Mouse (Mus musculus): Measurements from ENCODE around the gene Mael.

Gene Mael

DNA sequence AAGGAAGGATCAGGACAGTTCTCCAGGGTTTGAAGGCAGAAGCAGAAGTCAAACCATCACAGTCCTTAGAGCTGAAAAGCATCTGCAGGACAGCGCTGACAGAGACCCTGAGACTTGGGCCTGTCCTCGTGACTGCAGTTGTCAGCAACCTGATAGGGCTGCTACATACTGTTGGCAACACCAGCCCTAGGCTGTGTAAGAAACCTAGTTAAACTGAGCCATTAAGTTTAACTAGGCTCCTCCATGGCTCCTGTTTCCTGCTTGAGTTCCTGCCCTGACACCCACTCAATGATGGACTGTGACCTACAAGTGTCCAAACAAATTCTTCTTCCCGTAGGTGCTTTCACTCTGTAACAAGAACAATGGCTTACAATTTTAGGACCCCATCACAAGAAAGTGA lies 33.4 kb downstream of the Mael start:
- DNase-seq, result no peak

DNA sequence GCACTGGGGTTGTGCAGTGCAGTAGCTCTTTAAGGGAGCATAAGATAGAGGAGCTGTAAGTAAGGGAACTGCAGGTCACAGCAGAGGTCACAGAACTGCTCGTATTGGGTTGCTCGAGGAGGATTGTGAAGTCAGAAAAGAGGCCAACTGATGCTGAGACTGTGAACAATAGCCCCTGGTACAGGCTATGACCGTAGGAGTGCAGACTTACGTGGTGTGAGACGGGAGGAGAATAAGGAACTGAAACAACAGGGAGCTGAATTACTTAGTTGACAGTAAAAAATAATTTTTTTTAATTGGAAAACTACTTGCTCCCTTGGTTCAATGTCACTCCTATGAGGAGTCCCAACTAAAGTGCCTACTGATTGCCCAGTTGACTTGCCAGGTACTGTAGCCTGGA lies 34.4 kb downstream of the Mael start:
- DNase-seq, result no peak

DNA sequence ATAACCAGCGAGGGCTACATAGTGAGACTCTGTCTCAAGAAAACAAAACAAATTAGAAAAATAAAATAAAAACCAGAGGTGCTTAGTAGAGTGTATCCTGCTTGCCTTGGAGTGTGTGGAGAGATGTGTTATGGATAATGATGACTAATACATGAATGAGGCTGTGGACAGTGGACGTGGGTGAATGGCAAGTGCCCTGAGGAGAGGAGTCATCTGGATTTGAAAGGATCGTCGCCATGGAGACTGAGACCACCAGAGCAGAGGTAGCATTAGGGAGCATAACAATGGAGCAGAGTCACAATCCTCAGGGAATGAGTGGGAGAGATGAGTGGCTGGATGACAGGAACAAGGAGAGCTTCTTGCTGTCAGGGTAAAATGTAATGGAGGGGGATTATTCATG lies 48.7 kb downstream of the Mael start:
- DNase-seq, result no peak

DNA sequence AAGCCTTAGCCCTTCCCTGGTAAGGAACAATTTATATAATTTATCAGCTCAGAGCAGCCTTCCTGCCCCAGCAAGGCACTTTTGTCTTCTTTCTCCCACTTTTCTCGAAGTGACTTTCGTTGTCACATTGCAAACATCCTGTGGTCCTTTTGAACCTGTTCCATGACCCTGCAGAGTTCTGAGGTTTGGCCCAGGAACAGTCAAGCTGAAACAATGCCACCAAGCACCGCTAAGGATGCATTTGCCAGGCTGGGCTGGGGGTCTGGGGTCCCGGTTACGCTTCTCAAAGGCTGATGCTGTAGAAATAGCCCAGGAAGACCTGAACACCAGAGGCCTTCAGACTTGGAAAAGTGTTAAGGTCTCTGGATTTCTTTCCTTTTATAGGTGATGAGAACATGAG lies 53.2 kb downstream of the Mael start:
- DNase-seq, result no peak

DNA sequence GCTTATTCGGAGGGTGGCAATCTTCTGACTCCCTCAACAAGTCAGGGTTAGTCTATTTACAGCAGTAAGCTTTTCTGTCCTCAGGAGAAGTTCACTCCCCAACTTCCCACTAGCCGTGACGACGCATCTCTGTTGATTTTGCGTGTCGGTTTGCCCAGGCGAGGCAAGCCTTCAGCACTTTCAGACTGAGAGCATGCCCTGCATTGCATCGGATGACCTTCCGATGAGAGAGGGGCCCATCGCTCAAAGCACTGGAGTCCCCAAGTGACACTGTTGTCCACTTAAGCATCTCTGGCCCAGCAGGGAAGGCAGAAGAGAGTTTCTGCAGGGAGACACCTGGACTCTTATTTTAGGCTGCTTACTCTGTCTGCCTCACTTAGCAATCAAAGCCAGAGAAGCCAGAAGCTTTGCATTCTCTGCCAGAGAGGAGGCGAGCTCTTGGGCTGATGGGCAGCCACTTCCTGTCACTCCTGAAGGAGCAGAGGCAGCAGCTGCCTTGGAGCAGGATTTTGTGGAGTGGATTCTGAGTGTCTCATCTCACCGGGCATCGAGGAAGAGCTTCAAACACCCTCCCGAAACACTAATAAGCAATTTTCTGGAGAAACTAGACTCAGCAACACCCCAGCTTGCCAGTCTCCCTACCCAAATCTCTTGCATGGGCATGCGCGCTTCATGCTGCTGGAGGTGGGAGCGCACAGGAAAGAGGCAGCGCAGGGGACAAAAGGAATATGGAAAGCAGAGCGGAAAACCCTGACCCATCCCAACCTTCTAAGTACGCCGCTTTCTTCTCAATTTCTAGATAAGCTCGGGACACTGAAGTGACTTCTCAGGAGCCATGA lies 53.9 kb downstream of the Mael start:
- DNase-seq, result no peak

DNA sequence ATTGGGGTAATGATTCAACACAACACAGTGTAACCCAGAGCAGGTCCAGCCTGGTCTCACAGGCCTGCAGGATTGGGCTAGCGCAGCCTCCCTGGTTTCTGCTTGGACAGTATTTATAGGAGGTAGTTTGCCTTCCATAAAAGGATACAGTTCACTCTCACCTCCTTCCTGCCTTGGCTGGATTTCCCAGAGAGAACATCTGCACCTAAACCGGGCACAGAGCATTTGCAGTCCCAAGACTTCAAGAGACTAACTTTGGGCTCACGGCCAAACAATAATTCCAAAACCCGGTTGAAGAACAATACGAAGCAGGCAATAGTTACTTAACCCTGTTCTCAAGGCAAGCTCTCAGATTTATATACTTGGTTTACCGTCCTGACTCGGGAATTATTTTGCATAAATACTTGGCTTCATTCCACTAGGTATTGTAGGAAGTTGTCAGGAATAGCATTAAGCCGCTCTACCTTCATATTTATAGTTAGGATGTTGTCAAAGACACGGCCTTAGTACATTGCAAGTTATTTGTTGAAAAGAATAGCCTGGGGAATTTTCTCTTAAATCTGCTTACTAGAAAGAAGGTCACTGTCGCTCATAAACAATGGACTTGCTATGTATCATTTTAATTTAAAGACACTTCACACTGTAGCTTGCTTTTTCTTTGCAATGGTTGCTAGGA lies 55.5 kb downstream of the Mael start:
- peak; percentile 14 for DNase-seq

DNA sequence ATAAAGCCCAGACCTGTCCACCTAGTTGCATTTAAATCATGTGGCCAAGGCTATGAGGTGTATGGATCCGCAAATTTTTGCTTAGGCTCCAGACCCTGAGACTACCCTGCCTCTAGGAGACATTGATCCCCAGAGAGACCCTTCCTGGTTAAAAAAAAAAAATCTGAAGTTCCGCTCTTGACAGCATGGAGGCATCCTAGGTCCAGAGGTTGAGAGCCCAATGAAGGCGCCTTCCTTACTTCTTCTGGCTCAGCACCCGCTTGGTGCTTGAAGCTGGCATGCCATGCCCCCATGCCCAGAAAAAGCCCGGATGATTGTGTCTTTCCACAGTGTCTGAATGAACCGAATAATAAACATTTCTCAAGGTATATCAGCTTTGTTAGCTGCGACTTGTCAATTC lies 57.0 kb downstream of the Mael start:
- no peak for DNase-seq

DNA sequence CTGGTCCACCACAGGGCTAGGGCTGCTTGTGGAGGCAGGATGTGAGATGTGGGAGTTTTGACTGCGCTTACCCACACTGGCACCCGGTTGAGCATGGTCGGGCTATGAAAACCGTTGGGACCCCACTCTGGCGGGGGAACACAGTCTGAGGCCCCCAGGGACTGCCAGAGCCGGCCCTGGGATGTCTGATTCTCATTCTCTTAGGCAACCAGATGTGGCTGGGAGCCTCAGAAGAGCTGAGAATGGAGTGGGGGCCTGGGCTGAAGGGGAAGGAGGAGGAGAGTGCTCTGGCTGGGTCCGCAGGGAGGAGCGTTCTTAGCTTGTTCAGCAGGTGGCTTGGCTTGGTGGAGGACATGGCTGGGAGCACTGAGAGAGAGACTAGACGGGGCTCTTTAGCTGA lies 64.9 kb downstream of the Mael start:
- no peak for DNase-seq

DNA sequence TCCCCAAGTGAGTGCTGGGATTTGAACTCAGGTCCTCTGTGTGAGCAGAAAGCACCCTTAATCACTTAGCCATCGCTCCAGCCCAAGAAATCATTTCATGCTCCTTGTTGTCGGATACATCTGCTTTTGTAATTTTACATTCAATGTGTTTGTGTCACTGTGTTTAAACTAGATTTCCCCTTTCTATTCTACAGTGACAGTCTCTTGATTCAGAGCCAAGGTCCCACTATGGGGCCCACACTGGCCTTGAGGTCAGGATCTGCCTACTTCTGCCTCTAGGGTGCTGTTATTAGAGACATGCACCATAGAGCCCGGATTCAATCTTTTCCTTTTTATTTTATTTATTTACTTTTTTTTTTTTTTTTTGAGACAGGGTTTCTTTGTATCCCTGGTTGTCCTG lies 65.6 kb downstream of the Mael start:
- no peak for DNase-seq

DNA sequence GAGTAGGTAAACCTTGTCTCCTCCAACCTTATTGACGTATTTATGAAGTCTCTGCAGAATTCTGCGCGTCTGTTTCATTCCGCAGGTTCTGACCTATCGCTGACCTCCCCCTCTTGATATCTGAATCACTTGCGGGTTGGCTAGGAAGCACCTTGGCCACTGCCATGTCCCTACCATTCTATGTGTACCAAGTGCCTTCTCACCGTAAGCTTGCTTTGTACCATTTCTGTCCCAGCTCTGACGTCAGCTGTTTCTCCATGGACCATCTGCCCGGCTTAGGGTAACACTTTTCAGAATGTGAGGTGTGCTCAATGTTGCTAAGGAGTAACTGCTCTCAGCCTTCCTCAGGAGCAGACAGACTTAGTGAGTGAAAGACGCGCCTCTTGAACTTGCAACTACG lies 67.7 kb downstream of the Mael start:
- DNase-seq, result no peak

DNA sequence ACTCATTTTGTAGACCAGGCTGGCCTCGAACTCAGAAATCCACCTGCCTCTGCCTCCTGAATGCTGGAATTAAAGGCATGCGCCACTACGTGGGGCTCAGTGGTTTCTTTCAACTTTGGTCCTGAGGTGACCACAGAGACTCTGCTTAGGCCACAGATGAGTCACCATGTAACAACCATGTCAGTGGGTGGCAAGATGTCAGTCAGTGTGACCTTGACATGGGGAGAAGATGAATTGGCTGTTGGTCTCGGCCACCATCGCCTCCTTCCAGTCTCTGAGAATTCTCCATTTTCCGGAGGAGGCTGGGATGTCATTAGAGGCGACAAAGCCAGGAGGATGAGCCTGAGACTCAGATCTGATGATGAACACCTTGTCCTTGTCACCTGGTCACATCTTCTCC lies 68.8 kb downstream of the Mael start:
- no peak for DNase-seq

DNA sequence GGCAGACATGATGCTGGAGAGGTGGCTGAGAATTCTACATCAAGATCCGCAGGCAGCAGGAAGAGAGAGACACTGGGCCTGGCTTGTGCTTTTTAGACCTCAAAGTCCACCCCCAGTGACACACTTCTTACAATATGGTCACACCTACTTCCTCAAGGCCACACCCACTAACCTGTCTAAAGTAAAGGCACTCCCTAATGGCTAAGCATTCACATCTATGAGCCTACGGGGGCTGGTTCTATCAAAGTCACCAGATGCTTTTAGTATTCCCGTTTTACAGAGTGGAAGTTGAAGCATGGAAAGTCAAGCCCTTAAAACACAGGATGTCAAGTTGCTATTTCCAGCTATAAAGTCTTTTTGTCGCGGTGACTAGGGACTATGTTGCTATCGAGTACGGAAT lies 70.5 kb downstream of the Mael start:
- no peak for DNase-seq

DNA sequence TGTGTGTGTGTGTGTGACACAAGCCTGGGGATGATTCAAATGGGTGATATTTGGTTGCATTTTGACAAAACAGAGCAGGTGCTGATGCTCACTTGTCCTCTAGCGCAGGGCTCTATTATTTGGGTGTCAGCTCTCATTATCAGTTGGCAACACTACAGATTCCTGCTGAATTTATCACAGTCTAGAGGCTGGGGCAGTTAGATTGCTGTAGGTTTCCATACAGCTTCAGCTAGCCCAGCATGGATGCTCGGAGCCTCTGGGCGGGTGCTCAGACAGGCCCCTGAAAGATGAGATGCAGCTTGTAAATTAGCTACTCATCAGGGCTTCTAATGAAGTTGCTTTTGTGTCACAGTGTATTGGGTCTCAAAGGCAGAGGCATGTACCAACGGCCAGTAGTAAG lies 71.1 kb downstream of the Mael start:
- no peak for DNase-seq

DNA sequence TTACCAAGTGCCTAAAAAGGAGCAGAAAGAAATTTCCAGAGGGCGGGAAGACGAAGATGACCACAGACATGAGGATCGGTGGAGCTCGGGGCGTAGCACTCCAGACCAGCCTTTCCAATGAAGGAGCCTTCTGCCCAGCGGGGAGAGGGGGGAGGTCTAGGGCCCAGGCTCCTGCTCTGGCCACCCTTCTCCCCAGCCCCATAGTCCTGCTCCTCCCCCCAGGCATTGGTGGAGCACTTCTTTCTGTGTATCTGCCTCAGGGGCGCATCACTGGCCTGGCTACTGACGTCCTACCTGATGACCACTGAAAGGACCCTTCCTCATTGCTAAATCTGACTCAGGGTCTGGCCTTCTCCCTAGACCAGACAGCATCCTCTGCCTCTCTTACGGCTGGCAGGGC lies 73.4 kb downstream of the Mael start:
- DNase-seq, result no peak

DNA sequence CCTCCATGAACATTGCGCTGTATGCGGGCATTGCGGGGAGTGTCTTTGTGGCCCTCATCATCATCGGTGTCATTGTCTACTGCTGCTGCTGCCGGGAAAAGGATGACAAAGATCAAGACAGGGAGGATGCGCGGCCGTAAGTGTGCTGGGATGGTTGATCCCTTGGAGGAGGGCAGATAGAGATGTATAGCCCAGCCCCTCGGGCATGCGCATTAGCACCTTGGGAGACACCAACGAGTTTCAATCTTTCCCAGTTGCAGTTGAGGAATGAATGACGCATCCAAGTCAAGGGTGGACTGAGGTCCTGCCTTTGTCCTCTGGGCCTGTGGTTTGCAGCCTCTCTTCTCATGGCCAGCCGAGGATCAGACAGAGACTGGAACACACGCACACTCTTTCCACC lies 74.0 kb downstream of the Mael start:
- no peak for DNase-seq

DNA sequence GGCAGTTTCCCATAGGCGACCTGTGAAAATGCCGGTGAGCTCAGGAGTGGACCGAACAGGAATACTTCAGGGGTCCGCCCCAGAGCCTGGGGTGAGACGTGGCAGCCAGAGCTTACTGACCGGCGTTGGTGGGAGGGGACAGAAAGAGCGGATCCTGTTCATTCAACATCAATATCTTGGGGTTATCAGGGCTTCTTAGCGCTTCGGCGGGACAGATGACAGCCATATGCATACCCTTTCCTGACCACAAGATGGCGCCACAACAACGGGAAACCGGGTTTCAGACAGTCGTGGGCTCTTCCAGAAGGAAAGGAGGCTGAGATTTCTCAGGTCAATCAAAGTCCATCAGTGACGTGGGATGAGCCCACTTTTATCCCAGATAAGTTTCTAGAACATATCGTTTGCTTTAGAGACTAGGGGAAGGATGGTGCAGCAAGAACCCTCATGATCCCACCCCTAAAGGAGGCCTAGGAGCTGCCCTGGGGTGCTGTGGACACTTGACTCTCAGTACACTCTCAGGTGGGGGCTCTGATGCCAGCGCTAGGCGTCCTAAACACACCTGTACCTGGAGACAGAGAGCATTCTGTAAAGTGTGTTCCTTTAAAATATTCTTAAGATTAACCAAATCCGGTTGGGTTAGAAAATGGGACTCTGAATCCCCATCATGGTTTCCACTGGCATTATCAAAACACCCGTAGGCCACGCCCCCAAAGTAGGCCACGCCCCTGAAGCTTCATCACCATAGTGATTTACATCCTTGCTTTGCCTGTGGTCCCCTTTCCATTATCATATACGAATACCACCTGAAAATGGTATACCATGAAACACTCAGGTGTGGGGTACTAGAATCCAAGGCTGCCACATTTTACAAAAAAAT lies 77.7 kb downstream of the Mael start:
- DNase-seq, result peak; percentile 66

DNA sequence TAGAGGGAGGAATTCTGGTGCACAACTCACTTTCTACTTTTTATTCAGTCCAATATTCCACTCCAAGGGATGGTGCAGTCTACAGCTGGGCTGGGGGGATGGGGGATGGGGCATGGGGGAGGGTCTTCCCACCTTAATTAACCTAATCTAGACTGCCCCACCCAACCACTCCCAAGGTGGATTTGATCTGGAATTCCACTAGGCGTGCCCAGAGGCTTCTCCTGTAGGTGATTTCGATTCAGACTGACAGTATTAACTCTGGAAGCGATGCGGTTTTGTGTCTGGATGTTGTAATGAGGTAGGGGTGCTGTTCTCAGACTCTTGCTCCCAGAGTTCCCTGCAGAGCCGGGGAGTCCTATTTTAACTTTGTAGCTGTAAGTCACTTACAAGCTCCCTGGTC lies 78.4 kb downstream of the Mael start:
- no peak for DNase-seq

DNA sequence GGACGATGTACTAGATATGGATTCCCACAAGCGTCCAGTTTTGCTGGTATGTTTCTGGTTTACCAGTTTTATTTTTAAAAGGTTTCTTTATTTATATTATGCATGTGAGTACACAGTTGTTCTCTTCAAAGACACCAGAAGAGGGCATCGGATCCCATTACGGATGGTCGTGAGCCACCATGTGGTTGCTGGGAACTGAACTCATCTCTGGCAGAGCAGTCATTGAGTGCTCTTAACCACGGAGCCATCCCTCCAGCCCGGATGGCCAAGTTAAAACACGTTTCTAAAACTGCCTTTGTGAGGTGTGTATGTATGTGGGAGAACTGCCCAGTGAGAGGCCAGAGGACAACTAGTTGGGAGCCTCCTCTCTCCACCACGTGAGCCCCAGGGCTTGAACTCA lies 79.9 kb downstream of the Mael start:
- DNase-seq, result no peak

DNA sequence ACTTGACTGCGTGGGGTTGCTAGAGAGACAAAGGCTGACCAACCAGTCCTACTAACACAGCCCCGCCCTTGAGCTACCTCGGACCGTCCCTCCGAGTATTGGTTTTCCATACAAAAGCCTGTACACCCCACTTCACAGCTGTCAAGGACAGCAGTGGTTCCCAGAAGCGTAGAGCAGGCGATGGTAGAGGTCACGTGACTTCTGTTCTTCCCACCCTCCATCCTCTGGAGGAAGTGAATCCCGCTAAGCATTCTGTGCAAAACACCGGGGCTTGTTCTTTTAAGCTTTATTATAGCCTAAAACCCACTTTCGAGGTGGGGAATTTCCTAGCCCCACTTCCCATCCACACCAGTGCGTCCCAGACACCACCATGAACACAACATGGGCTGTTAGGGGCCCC lies 80.8 kb downstream of the Mael start:
- no peak for DNase-seq

DNA sequence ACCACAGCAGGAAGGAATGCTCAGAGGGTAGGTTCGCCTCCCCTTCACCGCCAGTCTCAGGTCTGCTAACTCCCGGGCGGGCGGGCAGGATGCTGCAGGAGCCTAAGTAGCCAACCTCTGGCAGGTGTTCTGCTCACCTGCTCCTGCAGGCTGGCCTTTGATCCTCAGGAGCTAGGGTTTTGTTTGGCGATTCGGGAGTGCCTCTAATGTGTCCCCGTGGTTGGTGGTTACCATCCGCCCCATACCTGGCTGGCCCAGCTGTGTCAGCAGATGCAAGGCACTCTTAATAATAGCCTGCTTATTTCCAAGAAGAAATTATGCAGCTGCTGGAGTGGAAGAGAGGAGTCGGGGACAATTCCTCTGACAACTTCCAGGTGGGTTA lies 83.4 kb downstream of the Mael start:
- no peak for DNase-seq

DNA sequence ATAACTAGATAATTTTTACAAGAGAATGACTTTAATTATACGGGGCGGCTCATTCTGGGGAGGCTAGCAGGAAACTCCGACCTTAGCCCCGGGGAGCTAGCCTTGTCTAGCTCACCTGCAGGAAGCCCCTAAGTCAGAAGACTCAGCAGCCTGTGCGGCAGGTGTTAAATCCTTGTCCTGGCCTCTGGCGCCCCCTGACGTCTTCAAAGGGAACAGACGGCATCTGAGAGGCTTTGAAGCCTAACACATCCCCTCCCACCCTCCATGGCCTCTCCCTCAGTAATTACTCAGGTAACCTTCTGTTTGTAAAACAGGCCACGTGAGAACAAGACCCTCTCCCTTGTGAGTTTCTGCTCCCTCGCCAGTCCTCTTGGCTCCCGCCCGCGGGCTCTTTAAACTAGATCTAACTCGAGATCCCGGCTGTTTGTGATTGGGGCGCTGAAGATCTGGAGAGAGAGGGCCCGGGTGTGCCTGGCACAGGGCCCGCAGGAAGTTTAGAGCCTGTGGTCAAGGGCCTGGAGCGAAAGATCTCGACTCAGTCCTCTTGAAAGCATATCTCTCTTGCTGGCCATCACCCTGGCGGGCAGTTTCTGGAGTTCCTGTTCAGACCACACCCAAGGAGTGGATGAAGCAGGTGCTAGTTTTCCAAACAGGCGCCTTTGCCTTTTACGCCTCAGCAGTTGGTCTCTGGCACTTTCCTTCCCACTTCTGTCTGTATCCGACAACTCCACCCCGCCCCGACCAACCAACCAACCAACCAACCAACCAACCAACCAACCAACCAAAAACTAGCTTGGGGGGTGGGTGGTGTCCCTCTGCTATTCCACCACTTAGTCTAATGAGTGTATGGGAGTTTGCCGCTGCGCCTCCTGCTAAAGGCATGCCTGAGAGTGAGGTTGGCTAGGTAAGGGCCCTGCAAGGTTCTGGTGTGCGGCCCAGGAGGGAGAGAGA lies 84.1 kb downstream of the Mael start:
- peak; percentile 83 for DNase-seq

DNA sequence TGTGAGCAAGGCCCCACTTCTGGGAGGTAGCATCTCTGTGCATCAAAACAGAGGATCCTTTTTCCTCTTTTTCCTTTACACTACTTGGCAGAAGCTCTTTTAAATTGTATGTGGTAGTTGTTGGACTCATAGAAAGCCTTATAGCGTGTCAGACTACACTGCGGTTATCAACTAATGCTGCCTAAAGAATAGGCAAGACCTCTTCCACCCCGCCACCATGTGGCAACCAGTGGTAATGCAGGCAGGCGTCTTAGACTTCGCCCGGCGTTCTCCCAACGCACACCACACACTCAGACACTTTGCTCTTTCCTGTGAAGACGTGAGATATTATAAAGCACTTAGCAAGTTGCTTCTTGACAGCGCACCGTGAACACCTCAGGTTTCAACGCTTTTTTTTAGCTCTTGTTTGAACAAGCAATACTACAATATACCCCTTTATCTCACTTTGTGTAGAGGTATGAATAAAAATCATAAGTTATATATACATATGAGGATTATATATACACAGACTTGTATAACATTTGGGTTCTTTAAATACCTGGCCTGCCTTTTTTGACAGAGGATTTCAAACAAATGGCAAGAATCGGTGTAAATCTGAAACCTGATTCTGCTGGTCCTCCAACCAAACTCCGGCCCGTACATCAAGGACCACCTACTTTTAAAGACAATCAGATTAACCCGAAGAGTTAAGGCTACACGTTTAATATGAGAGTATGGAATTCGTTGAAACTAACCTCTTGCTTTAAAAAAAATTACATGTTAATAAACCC lies 85.0 kb downstream of the Mael start:
- peak; percentile 86 for DNase-seq

All from kidney, postnatal 14 days (tissue).